Mouse (Mus musculus): ENCODE data around the gene Arpc5l.

Gene Arpc5l

DNA sequence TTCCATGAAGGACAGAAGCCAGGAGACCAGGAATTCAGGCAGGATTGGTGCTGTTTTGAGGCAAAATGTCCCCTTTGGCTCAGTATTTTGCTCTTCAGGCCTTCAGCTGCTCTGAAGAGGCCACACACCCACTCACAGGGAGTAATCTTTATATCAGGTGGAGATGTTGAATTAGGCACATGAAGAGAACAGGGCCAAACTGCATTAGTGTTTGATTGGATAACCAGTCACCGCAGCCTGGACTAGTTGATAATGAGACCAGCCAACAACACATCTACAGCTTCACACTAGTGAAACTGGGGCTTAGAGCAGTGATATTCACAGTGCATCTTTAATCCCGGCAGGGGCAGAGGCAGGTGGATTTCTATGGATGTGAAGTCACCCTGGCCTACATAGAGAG is 16.2 kb upstream of the Arpc5l start:
- POLR2A ChIA-PET, result interaction anchor here in 2 of 4 experiments (3.0 to 16.6 kb wide), 3 partner anchors 9 to 15 kb away, joined by 11 to 225 read pairs (median 22); partner anchors contain the start of genes Arpc5l (in 2 of the 2) and Rpl35 (in 2 of the 2)
- CTCF ChIA-PET, result interaction anchor here in 1 of 4 experiments (1.5 to 3.7 kb wide), 2 partner anchors 9 to 12 kb away, joined by 8 to 23 read pairs; no protein-coding TSS in a partner anchor

DNA sequence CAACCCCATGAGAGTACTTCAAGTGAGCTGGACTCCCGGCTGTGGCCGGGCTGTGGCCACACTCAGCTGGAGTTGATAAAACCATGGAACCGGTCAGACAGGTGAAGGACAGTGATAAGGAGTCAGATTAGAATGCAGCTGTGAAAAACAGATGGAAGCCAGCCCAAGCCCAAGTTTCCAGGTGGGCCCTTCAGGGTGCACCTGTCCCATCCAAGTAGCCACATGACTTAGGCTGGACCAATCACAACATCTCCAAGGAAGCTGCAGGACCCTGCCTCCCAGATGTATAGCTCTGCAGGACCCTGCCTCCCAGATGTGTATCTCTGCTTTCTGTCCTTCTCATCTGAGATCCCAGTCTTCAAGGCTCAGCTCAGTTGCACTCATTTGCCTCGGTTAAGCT is 13.1 kb upstream of the Arpc5l start:
- POLR2A ChIA-PET, result interaction anchor here in 2 of 4 experiments (0.9 to 16.6 kb wide), 7 partner anchors 8 to 217 kb away, joined by 3 to 225 read pairs (median 4); partner anchors contain the start of genes Arpc5l (in 2 of the 2) and Rpl35 (in 2 of the 2)
- CTCF ChIA-PET, result no interaction called here

- POLR2A ChIA-PET, result interaction anchor here in 2 of 4 experiments (0.6 to 16.6 kb wide), 11 partner anchors 8 to 221 kb away, joined by 3 to 225 read pairs (median 3); partner anchors contain the start of genes Arpc5l (in 2 of the 2) and Rpl35 (in 2 of the 2)
- CTCF ChIA-PET, result no interaction called here
Observed at GRCm38 (mm10) chr2:38992452-38992851, 12.7 kb upstream of the Arpc5l start.

- ChIA-PET CTCF (interaction anchor here (0.5 to 2.0 kb wide), 43 partner anchors 8 to 792 kb away, joined by 3 to 23 read pairs (median 4); partner anchors contain the start of genes Olfml2a (in 4 of the 4), Rpl35 (in 2 of the 4) and Nr6a1 (in 1 of the 4)), POLR2A (interaction anchor here in 3 of 4 experiments (0.7 to 13.2 kb wide), 20 partner anchors 8 to 407 kb away, joined by 3 to 225 read pairs (median 6); partner anchors contain the start of gene Olfml2a (in 2 of the 3))
Observed at GRCm38 (mm10) chr2:38997386-38998374, 7.5 kb upstream of the Arpc5l start, which contains the start of gene Wdr38. Wdr38 (plus strand) TSS chr2:38997476.

- CTCF ChIA-PET, result interaction anchor here in 3 of 4 experiments (0.7 to 2.0 kb wide), 6 partner anchors 12 to 73 kb away, joined by 3 to 23 read pairs (median 4); partner anchors contain the start of gene Olfml2a (in 1 of the 3)
Observed at GRCm38 (mm10) chr2:38999381-38999780, 5.8 kb upstream of the Arpc5l start.

GRCm38 (mm10) chr2:38999910-39000586 is 5.1 kb upstream of the Arpc5l start:
- CTCF ChIA-PET, result interaction anchor here in 3 of 4 experiments (0.6 to 1.2 kb wide), 4 partner anchors 14 to 68 kb away, joined by 3 to 4 read pairs (median 3); partner anchors contain the start of gene Olfml2a (in 1 of the 3)

More at GRCm38 (mm10) chr2:38999381-38999780, 5.8 kb upstream of the Arpc5l start:
- POLR2A ChIA-PET, result interaction anchor here (0.9 to 13.2 kb wide), 29 partner anchors 9 to 230 kb away, joined by 3 to 225 read pairs (median 5); partner anchors contain the start of gene Ppp6c (in 1 of the 4)

GRCm38 (mm10) chr2:39000587-39000919 is 4.6 kb upstream of the Arpc5l start:
- ChIA-PET CTCF (interaction anchor here in 1 of 4 experiments (0.6 kb wide), 1 partner anchor 14 kb away, joined by 3 read pairs; no protein-coding TSS in a partner anchor), POLR2A (interaction anchor here (0.7 to 13.2 kb wide), 41 partner anchors 8 to 649 kb away, joined by 3 to 225 read pairs (median 4); partner anchors contain the start of genes Ppp6c (in 2 of the 4) and Olfml2a (in 1 of the 4))

More at GRCm38 (mm10) chr2:38999910-39000586, 5.1 kb upstream of the Arpc5l start:
- POLR2A ChIA-PET, result interaction anchor here (0.6 to 13.2 kb wide), 48 partner anchors 8 to 648 kb away, joined by 3 to 225 read pairs (median 4); partner anchors contain the start of genes Ppp6c (in 2 of the 4) and Olfml2a (in 1 of the 4)

GRCm38 (mm10) chr2:39001866-39002265 is 3.3 kb upstream of the Arpc5l start:
- POLR2A ChIA-PET, result interaction anchor here in 3 of 4 experiments (0.6 to 13.2 kb wide), 13 partner anchors 14 to 333 kb away, joined by 3 to 225 read pairs (median 8); no protein-coding TSS in a partner anchor
- CTCF ChIA-PET, result interaction anchor here in 1 of 4 experiments (1.0 kb wide), 1 partner anchor 356 kb away, joined by 3 read pairs; no protein-coding TSS in a partner anchor

DNA sequence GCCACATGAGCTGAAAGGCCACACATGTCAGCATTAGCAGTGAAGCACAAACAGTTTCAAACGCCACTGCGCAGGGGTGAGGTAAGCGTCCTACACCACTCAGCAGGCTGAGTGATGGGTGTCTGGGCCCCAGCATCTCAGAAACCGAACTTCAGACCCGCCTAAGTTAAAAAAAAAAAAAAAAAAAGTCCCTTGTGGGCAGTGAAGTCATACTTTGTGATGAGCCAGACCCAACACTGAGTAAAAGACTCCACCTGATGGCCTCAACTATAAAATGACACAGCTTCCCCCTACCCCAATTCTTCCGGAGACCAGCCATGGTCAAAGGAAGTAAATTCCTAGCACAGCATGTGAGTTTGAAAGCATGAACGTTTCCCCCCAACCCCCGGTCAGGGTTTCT is 2.0 kb upstream of the Arpc5l start:
- CTCF ChIA-PET, result no interaction called here
- POLR2A ChIA-PET, result interaction anchor here (0.6 to 13.2 kb wide), 25 partner anchors 8 to 351 kb away, joined by 3 to 225 read pairs (median 5); partner anchors contain the start of genes Golga1 (in 1 of the 4), Ppp6c (in 1 of the 4) and Scai (in 1 of the 4)

DNA sequence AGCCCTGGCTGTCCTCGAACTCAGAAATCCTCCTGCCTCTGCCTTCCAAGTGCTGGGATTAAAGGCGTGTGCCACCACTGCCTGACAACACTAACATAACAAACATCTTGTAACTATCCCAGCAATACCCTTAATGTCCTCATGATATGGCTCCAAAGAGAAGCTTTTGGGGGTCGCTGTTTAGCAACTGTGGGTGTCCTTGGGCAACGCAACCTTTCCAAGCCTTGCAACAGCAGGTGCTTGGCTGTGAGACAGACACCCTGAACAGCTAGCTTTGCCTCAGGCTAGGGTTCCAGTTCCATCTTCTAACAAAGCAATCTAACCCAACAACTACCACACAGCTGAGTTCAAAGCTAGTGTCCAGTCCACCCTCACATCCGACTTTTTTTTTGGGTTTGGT is 1.6 kb upstream of the Arpc5l start:
- ChIA-PET POLR2A (interaction anchor here (0.6 to 13.2 kb wide), 27 partner anchors 8 to 468 kb away, joined by 3 to 225 read pairs (median 5); partner anchors contain the start of genes Golga1 (in 1 of the 4), Ppp6c (in 1 of the 4) and Scai (in 1 of the 4)), CTCF (no interaction called here)

GRCm38 (mm10) chr2:39004372-39004771 is 776 bp upstream of the Arpc5l start:
- ChIA-PET CTCF (interaction anchor here in 1 of 4 experiments (1.1 kb wide), 1 partner anchor 73 kb away, joined by 3 read pairs; the partner anchor contains the start of gene Olfml2a), POLR2A (interaction anchor here in 3 of 4 experiments (0.7 to 13.2 kb wide), 45 partner anchors 10 to 1573 kb away, joined by 3 to 225 read pairs (median 4); partner anchors contain the start of genes Golga1 (in 2 of the 3) and Scai (in 1 of the 3))

- ChIA-PET CTCF (interaction anchor here in 3 of 4 experiments (0.5 to 1.7 kb wide), 6 partner anchors 8 to 630 kb away, joined by 3 to 10 read pairs (median 4); no protein-coding TSS in a partner anchor), POLR2A (interaction anchor here in 3 of 4 experiments (0.7 to 13.2 kb wide), 46 partner anchors 6 to 1575 kb away, joined by 3 to 225 read pairs (median 4); partner anchors contain the start of genes Ppp6c (in 2 of the 3), Golga1 (in 1 of the 3), Olfml2a (in 1 of the 3) and Scai (in 1 of the 3))
Observed at GRCm38 (mm10) chr2:39005574-39006079, 479 bp downstream of the Arpc5l start, which contains the start of gene Rpl35. Rpl35 (minus strand) TSS chr2:39005624.

- POLR2A ChIA-PET, result interaction anchor here in 2 of 4 experiments (0.7 to 13.2 kb wide), 16 partner anchors 7 to 368 kb away, joined by 3 to 225 read pairs (median 9); no protein-coding TSS in a partner anchor
Observed at GRCm38 (mm10) chr2:39006149-39006730, 1.1 kb downstream of the Arpc5l start.

DNA sequence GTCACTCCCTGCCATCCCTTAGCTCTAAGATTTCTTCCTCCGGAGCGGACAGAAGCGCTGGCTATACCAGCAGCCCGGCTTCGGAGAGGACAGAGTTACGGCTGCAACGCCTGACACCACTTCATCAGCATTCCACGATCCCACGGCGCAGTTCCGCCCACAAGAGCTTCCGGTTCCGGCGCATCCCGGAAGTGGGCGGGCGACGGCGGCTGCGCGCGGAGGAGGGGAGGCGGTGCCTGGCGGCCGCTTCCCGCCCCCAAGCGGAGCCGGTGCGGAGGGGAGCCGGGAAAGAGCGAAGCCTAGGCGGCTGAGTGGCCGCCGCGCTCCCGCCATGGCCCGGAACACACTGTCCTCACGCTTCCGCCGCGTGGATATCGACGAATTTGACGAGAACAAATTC is 2.7 kb downstream of the Arpc5l start:
- ChIA-PET POLR2A (interaction anchor here (0.5 to 13.2 kb wide), 39 partner anchors 8 to 1565 kb away, joined by 3 to 225 read pairs (median 3); partner anchors contain the start of genes Golga1 (in 1 of the 4), Rabgap1 (in 1 of the 4), Scai (in 1 of the 4) and Zbtb26 (in 1 of the 4)), CTCF (interaction anchor here in 3 of 4 experiments (0.6 to 1.1 kb wide), 8 partner anchors 10 to 205 kb away, joined by 3 to 6 read pairs (median 3); partner anchors contain the start of gene Olfml2a (in 1 of the 3))

More at GRCm38 (mm10) chr2:39006149-39006730, 1.1 kb downstream of the Arpc5l start:
- CTCF ChIA-PET, result interaction anchor here in 3 of 4 experiments (0.7 to 1.7 kb wide), 4 partner anchors 8 to 247 kb away, joined by 3 to 10 read pairs (median 5); no protein-coding TSS in a partner anchor

GRCm38 (mm10) chr2:39008350-39008851 is 3.3 kb downstream of the Arpc5l start:
- CTCF ChIA-PET, result interaction anchor here in 3 of 4 experiments (0.9 to 1.0 kb wide), 5 partner anchors 10 to 65 kb away, joined by 3 to 6 read pairs (median 3); no protein-coding TSS in a partner anchor
- POLR2A ChIA-PET, result interaction anchor here (0.5 to 13.2 kb wide), 39 partner anchors 8 to 1566 kb away, joined by 3 to 225 read pairs (median 3); partner anchors contain the start of genes Golga1 (in 1 of the 4), Rabgap1 (in 1 of the 4), Scai (in 1 of the 4) and Zbtb26 (in 1 of the 4)
